Mouse (Mus musculus) testis, adult 2 months (tissue): ENCODE measurements around the gene Acta2. TPM values are rescaled to one million over a fixed set of nuclear protein-coding genes. Genes with fewer than 3 reads are reported as not detected.

Experiments used
- H3K27ac ChIP-seq: fragments of 200-500 bp; 2 replicates; pipeline ENCODE4 v1.5.1; 2012; ENCODE audit warnings: low read depth, low read length; ENCODE audit not compliant: control insufficient read depth, insufficient read depth
- H3K27me3 ChIP-seq: fragments of 200-500 bp; 2 replicates; pipeline ENCODE4 v1.6.1; 2012; ENCODE audit warnings: mild to moderate bottlenecking, low read length, moderate library complexity; ENCODE audit not compliant: control insufficient read depth, insufficient read depth
- H3K36me3 ChIP-seq: fragments of 200-500 bp; 2 replicates; pipeline ENCODE4 v1.6.1; 2012; ENCODE audit warnings: mild to moderate bottlenecking, low read length; ENCODE audit not compliant: control insufficient read depth, insufficient read depth
- H3K4me1 ChIP-seq: fragments of 200-500 bp; 2 replicates; pipeline ENCODE4 v1.6.1; 2012; ENCODE audit warnings: low read length; ENCODE audit not compliant: control insufficient read depth, insufficient read depth
- H3K4me3 ChIP-seq: fragments of 200-500 bp; 2 replicates; pipeline ENCODE4 v1.5.1; 2012; ENCODE audit warnings: low read depth, mild to moderate bottlenecking, low read length, moderate library complexity, mixed read lengths; ENCODE audit not compliant: control insufficient read depth
- CTCF ChIP-seq: fragments of 200-500 bp; IDR thresholded peaks from 2 replicates; pipeline ENCODE4 v1.5.1; 2012; ENCODE audit warnings: low read depth, mild to moderate bottlenecking, inconsistent platforms, low read length, moderate library complexity; ENCODE audit not compliant: control insufficient read depth, insufficient read depth, insufficient replicate concordance
- POLR2A ChIP-seq: fragments of 200-500 bp; IDR thresholded peaks from 2 replicates; pipeline ENCODE4 v1.6.1; 2012; ENCODE audit warnings: low read depth, mild to moderate bottlenecking, inconsistent platforms, low read length, moderate library complexity; ENCODE audit not compliant: control insufficient read depth
- polyA plus RNA-seq: library from polyadenylated mRNA; depleted of rRNA; stranded (reverse); fragments of >200 nt; gene quantifications from 2 replicates; pipeline ENCODE4 v1.2.3, GENCODE M21; 2012

Gene Acta2
- polyA plus RNA-seq, 1 experiment = 90.9 TPM

DNA sequence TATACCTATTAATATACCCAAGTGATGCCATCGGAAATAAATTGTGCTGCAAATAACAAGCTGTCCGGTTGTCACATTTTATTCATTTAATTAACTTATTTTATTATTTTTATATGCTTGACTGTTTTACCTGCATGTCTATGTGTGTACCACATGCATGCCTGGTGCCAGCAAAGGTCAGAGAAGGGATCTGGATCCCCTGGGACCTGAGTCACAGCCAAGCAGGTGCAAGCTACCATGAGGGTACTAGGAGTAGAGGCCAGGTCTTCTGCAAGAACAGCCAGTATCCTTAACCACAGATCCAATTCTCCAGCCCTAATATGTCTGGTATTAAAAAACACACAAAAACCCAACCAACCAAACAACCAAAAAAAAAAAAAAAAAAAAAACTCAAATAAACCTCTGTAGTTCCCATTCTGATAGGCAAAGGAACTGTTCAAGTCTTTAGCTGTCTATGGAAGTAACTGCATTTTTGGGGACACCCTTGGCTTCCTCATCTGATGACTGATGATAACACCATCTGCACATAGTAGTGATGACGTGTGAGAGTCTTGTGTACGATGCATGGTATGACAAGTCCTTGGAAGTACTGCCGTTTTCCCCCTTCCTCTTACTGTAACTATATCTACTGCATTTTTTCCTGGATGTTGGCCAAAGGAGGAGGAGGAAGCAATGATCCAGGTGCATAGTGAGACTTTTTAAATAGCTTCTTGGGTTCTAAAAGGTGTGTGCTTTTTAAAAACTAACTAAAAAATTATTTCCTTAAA, 14.9 kb downstream of the Acta2 start:
- no peak overlapping the region for H3K27ac ChIP-seq
- TF ChIP-seq POLR2A = no peak
- no peak for TF ChIP-seq CTCF
- H3K36me3 ChIP-seq = no peaks in the 10 kb centered on the region
- H3K4me3 ChIP-seq = no peak overlapping the region
- no peaks in the 10 kb centered on the region for H3K27me3 ChIP-seq
- no peaks in the 10 kb centered on the region for H3K4me1 ChIP-seq

DNA sequence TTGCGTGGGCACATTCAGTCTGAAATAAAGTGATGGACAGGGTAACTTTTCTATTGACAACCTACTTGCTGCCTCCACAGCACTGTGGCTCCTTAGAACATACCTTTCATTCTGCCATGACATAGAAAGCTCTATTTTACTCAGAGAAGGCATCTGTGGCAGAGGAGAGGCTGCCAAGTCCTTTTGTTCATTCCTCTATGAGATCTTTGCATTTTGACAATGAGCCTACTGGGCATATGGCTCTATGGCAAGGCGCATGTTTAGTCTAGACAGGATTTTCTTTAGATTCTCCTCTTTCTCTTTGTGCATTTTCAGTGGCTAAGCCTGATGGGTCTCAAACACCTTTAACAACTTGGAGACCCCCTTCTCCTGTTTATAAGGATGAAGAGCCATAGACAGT, 17.6 kb downstream of the Acta2 start:
- H3K27me3 ChIP-seq = no peaks in the 10 kb centered on the region
- no peak overlapping the region for H3K27ac ChIP-seq
- H3K36me3 ChIP-seq = no peaks in the 10 kb centered on the region
- TF ChIP-seq POLR2A (no peak), CTCF (no peak)
- no peaks in the 10 kb centered on the region for H3K4me1 ChIP-seq
- H3K4me3 ChIP-seq = no peak overlapping the region

DNA sequence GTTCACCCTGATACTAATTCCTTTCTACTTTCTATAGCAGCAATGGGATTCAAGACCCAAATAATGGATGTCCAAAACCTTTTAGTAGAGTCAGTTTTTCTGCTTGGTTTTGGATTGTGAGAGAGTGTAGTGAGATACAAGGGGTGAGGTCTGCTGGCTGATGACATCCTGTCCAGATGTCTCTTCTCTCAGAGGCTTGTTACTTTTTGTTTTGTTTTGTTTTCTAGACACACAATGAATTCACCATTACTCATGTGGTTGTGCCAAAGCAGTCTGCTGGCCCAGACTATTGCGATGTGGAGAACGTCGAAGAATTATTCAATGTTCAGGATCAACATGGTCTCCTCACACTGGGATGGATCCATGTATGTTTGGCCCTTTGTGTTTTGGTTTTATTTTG, 19.3 kb downstream of the Acta2 start:
- Histone ChIP-seq H3K27me3 (no peaks in the 10 kb centered on the region), H3K4me3 (no peak overlapping the region), H3K27ac (no peak overlapping the region), H3K36me3 (no peaks in the 10 kb centered on the region), H3K4me1 (no peaks in the 10 kb centered on the region)
- TF ChIP-seq CTCF (no peak), POLR2A (no peak)

DNA sequence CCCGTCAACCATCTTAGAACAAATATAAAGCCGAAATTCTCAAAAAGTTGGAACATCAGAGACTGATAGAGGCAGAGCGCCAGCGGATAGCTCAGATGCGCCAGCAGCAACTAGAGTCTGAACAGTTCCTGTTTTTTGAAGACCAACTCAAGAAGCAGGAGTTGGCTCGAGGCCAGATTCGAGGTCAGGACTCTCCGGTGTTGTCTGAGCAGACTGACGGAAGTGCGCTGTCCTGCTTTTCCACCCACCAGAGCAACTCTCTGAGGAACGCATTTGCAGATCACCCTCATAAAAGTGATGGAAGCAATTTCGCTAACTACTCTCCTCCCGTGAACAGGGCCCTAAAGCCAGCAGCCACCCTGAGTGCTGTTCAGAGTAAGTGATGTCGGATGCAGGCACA, 21.4 kb downstream of the Acta2 start:
- no peak for TF ChIP-seq CTCF
- TF ChIP-seq POLR2A = no peak
- H3K4me3 ChIP-seq = peak overlapping the region; percentile 58
- H3K36me3 ChIP-seq = no peaks in the 10 kb centered on the region
- no peaks in the 10 kb centered on the region for H3K4me1 ChIP-seq
- no peak overlapping the region for H3K27ac ChIP-seq
- H3K27me3 ChIP-seq = no peaks in the 10 kb centered on the region

DNA sequence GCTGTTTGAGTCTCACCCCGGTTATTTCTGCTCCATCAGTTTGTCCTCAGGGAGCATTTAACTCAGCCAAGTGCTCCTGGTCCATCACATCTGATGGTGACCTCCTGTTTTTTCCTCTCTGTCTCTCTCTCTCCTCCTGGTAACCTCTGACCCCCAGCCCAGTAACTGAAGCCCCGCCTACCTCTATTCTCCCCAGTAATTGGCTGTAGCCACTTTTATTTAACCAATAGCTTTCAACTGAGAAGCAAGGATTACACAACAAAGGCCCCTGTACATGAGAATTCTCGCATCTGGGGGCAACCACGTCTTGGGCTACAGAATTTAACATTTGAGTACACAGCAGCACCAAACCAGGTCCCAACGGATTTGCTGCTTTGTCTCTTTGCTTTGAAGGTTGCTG, 23.1 kb downstream of the Acta2 start:
- H3K4me1 ChIP-seq = no peaks in the 10 kb centered on the region
- no peak overlapping the region for H3K27ac ChIP-seq
- TF ChIP-seq CTCF = no peak
- TF ChIP-seq POLR2A = no peak
- H3K27me3 ChIP-seq = no peaks in the 10 kb centered on the region
- no peaks in the 10 kb centered on the region for H3K36me3 ChIP-seq
- peak overlapping the region; percentile 58 for H3K4me3 ChIP-seq

DNA sequence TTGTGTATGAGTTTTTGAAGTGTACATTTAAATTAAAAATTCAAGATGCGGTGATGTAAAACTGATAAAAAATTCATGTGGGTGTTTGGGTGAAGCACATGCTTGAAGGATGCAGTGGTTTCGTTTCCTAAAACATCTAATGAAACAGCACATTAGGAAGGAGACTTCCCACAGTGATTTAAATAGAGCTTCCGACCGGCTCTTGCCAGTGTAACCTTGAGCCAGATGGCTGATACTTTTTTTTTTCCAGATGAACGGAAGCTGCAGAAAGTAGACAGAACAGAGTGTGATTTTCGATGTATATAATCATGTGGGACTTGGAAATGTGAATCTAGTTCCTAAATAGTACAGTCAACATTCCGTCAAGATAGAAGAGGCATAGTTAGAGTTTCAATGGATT, 23.8 kb downstream of the Acta2 start:
- Histone ChIP-seq H3K27me3 (no peaks in the 10 kb centered on the region), H3K27ac (no peak overlapping the region), H3K36me3 (no peaks in the 10 kb centered on the region), H3K4me3 (no peak overlapping the region), H3K4me1 (no peaks in the 10 kb centered on the region)
- TF ChIP-seq CTCF (no peak), POLR2A (no peak)

DNA sequence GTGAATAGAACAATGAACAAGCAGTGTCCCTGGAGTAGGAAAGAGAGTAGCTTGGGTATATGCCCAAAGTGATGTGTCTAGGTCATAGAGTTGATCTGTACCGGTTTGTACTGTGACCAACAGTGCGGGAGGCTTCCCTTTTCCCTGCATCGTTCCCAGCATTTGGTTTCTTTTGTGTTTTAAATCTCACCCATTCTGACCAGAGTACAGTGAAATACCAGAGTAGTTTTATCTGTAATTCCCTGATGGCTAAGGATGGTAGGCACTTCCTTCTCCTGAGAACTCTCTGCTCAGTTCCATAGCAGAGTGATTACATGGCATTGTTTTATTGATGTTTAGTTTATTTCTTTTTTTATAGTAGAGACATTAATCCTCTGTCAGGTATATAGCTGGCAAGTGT, 32.6 kb downstream of the Acta2 start:
- TF ChIP-seq CTCF (no peak), POLR2A (no peak)
- H3K27me3 ChIP-seq = no peaks in the 10 kb centered on the region
- no peak overlapping the region for H3K4me3 ChIP-seq
- no peaks in the 10 kb centered on the region for H3K4me1 ChIP-seq
- no peak overlapping the region for H3K27ac ChIP-seq
- H3K36me3 ChIP-seq = no peaks in the 10 kb centered on the region
